Mouse (Mus musculus) cerebellum, postnatal 10 days (tissue): ENCODE measurements around the gene Prss22.
"Not testable (repeated sequence)": the region's sequence is repeated elsewhere in the genome, so short reads cannot be mapped to it uniquely, and the experiment has no call there.

Experiments
- DNase-seq, 2 experiments: peaks; one replicate each; pipeline ENCODE4 v3.0.0; 2021; ENCODE audit warnings: mixed read lengths in 2 of 2

Gene Prss22

DNA sequence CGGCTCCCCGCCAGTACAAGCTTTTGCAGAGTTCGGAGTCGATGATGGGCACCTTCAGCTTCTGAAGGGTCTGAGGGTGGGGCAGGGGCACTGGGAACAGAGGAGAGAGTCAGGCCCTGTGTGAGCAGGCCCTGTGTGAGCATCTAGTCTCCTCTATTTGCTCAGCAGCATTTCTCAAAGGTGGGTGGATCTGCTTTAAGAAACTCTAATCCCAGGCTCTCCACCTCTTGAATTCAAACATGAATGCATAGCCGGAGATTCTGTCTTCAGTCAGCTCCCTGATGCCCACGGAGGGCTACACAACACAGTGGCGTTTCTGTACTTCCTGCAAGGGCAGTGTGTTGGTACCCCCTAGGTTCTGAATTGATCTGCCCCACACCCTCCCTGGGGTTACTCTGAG, 3.2 kb downstream of the Prss22 start:
- no peak for DNase-seq

DNA sequence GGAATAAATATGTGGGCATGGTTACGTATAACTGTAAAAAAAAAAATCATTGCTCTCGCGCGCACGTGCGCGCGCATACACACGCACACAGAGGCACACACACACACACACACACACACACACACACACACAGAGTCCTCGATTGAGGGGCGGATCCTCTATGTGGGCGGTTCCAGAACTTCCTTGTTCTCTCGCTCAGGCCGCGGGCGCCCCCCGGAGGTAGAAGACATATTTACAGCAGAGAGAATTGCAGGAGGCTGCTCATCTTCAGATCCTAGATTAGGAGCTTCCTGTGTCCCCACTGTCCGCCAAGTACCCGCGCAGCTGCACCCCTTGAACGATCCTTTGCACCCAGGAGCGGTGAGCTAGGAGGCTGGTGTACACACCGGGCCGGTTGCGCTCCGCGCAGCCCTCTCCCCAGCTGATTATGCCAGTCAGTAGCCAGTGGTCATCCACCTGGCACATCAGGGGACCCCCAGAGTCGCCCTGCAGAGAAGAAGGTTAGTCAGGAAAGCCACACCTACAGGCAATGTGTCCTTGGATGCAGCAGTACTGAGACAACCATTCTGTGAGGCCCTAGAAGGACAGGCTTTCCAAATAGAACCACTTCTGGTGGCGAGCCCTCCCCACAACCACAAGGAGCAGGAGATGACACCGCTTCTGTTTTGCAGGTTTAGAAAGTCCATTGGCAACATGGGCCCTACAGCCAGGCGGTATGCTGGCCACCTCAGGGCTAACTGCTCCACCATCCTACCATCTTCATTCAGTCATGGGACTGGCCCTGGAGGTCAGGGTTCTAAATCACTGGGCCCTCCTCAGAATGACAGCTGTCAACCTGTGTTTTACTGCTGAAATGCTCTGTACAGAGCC, 4.1 kb downstream of the Prss22 start:
- peak; percentile 98 to 99 for DNase-seq

DNA sequence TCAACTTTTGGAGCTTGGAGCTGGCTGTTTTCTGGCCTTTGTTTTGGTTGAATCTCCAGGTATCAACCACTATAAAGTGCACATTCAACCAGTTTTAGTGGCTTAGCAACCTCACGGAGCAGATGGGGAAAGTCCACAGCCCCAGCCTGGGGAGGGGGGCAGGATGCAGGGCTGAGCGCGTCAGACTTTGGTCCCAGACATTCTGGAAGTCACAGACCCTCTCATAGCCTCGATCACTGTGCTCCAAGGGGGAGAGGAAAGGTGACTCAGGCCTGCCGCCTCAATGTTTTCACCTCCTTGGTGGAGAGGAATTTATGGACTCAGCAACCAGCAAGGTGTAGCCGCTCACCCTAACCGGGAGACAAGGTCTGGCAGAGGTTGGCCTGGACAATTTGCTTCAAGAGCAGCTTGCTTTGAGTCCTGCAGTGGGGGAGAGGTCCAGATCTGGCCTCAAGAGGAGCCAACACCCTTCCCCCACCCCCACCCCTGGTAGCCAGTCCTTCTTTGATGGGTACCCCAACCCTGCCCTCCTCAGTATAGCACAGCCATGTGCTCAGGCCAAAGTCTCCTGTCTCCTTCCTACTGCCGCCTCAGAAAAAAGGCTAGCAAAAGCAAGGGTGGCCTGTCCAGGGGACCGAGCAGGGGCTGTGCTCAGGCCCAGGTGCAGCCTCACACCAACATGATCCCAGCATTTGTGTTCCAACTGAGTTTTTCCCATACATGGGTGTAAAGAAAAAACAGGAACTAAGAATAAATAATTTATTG, 4.9 kb downstream of the Prss22 start:
- no peak for DNase-seq

DNA sequence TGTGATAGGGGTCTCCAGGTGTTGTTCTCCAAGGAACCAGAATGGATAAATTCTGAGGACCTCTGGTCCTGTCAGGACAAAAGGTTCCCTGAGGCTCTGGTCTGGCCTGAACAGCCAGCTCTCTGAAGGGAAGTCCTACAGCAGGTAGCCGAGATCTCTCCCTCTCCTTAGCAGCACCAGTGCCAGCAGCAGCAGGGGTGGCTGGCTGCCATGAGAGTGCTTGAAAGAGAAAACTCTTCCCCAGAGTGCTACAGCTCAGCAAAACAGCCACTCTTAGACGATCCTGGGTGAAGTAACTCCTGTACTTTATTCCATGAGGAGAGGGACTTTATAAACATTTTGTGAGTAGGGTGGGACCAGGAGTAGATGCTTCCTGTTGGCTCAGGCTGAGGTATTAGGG, 8.1 kb downstream of the Prss22 start:
- DNase-seq: peak in 1 of 2 experiments; percentile 37

DNA sequence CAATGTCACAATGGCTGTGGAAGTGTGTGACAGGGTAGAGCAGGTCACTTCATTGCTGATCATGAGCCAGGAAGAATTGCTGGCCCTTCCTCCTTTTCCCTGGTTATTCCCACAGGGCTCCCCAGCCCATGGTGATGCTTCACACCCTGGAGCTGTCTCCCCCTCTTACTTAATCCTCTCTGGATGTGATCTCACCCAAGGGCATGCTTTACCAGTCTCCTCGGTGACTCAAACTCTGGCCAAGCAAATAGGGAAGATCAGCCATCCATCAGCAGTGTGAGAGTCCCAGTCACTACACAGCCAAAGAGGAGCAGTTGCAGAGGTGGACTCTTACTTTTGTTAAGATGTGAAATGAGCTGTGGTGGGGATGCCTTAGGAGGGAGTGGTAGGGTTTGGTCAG, 12.9 kb downstream of the Prss22 start:
- DNase-seq: no peak

DNA sequence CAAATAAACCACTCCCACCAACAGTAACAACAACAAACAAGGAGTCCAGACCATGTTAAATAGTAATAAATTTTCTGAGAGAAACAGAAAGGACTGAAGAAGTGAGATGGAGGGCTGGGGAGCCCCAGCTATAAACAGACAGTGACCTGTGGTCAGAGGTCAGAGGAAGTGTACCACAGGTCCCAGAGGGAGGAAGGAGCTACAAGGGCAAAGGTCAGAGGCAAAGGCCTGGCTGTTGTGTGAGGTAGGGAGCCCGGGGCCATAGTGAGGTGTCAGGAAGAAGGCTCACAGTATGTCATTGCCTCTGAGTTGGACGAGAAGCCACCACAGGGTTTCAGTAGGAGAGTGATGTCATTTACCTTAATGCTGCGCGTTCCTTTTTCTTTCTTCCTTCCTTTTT, 15.0 kb downstream of the Prss22 start:
- no peak for DNase-seq

DNA sequence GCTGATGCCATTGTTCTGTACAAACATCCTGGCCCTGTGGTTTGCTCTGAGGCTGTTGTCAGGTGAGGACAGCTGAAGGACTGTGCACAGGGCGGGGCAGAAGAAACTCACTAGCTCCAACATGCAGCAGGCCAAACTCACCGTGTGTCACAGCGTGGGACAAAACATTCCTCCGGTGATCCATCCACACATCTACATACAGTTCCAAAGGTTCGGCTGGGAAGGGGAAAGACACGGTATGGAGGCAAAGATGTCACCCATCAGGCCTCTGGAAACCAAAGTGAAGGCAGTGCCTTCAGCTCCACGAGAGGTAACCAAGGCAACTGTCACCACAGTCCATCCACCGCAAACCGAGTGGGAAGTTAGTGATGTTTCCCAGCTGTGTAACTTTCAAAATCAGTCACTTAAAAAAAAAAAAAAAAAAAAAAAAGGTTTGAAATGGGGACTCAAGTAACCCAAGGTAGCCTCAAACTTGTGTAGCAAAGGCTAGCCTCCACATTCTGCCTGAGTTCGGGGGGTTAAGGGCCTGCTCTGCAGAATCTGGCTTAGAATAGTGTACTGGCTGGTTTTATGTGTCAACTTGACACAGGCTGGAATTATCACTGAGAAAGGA, 17.5 kb downstream of the Prss22 start, which contains the start of gene Prss30:
TSS of gene Prss30 (minus strand) at position 270 of the 613 bp plus-strand sequence.
- DNase-seq: no peak

DNA sequence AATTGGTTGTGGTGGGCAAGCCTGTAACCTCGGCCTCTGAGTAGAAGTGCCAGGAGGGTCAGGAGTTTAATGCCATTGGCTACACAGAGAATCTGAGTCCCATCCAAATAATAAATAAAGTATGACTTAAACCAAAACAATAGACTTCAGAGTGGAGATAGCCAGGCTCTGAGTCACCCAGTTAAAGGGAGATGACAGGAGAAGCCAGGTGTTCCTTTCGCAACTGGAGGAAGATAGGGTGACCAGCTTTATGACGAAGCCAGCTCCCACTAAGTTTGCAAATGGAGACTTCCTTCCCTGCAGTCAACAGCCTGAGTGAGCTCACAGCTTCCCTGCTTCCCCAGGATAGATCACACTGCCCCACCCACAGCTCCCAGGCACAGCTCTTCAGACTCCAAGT, 18.4 kb downstream of the Prss22 start:
- no peak for DNase-seq

DNA sequence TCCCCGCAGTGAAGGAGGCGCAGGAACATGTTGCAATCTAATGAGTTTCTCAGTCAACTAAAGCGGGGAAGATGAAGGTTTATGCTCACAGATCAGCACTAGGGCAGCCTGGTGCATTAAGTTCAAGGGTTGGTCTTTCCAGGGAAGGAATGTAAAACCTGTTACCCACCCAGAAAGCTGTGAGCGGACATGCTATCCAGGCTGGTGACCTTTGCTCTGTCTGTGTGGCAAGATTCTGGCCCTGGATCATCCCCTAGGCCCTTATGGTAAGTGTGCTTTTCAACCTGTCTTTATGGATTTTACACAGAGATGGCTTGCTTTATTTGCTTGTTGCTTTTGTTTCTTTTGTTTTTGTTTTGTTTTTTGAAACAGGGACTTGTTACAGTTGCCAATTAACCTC, 21.2 kb downstream of the Prss22 start:
- no peak for DNase-seq

DNA sequence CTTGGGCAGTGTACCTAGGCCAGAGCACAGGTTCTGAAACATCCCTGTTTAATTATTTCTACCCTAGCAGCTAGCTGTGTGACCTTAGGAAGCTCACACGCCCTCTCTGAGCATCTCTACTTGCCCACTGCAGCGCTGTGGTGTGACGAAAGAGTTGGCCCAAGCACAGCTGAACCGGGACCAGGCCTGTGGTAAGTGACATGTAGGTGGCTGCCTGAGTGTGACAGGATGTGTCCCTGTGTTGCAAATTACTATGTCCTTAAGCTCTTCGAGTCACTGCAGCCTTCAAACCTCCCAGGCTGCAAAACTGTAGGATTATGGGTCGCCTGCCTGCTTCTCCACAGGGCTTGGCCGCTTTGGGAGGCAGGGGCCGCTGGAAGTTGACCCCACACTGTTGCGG, 26.6 kb downstream of the Prss22 start:
- no peak for DNase-seq

DNA sequence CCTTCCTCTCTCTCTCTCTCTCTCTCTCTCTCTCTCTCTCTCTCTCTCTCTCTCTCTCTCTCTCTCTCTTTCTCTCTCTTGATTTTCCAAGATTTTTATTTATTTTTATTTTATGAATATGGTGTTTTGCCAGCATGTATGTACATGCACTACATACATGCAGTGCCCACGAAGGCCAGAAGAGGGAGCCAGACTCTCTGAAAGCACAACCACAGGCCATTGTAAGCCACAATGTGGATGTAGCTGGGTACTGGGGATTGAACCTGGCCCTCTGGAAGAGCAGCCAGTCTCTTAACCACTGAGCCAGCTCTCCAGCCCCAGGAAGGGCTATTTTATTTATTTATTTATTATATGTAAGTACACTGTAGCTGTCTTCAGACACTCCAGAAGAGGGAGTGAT, 28.7 kb downstream of the Prss22 start:
- DNase-seq: peak; percentile 87 to 91

DNA sequence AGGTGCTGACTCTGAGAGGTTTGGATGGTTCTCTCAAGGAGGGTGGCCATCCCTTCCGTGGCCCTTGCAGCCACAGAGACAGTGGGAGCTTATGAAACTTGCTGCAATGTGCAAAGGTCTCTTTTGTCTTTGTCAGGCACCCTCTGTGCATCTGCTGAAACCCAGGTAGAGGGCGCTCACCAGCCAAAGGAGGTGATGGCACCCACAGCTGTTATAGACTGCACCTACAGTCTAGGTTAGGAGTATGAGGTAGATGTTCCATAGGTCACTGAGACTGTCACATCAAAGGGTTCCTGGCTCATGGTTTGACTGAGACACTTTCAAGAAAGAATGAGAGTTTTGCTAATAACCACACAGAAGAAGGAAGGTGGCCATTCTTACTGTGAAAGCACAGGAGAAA, 29.1 kb downstream of the Prss22 start:
- no peak for DNase-seq

DNA sequence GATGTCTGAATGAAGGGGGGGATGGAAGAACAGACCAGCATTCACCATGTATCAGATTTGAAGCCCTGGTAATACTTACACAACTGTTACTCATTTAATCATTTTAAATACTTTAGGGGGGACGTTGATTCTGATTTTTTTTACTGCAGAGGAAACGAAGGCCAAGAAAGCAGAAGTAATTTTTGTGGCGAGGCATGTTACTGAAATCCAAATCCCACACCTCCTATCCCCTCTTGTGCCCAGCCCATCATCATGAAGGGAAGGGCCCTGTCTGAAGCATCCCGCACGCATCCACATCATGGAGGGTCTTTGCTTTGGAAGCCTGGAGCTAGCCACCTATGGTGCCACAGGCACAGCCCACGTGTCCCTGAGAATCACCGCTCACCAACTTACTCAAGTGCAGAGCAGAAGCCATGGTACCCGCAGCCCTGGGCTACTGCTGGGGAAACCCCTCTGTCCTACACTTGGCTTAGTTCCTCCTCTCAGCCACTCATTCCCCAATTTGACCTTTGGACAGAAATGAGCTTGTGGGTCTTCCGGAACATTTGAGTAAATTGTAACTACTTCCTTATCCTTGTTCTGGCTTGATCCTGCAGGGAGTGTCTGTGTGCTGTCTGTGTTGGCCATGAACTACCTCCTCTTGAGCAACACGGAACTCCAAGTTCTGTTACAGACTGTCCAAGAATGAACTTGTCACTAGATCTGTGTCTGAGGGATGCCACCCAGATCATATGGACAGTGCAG, 31.1 kb downstream of the Prss22 start:
- DNase-seq: no peak

DNA sequence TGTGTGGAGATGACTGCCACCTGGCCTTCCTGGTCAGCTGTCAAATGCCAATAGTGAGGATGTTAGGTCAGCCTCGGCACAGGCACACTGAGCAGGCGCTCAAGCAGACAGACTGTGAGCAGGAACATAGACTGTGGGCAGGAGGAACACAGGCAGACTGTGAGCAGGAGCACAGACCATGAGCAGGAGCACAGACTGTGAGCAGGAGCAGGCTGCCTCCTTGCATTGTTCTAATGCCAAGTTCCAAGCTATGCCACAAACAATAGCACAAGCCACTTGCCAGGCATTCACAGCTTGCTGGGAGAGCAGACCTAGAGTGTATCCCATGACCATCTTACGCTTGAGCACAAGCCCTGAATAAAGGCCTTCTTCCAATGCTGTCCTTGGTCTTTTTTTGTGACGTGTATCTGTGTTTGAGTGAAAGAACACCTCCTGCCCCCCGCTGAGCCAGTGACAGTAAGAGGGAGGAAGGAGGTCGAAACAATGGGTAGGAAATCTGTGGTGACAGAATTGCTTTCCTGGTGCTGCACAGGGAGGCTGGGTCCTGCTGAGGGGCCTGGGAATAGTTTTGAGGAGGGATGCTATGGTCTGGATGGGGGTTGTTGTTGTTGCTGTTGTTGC, 32.0 kb downstream of the Prss22 start:
- peak; percentile 31 to 34 for DNase-seq

DNA sequence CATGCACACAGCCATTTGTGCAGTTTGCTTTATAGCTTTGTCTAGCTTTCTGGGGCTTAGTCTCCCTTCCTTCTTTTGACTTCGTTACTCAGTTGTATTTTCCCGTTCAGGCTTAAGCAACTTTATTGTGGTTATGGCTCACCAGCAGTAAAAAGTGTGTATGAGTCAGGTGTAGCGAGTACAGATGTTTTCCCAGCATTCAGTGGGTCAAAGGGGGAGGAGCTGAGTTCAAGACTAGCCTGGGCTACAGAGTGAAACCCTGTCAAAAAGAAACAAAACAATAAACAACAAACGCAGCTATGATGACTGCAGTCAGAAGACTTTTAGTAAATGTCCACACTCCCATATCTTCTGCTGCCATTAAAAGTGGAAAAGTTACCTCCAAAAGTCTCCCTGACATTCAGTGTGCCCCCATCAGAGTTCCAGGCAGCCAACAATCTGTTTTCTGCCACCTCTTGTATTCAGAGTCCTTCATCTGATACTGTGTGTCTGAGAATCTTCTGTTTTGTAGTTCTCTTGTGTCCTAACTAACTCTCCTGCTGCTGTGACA, 36.3 kb downstream of the Prss22 start:
- no peak for DNase-seq

DNA sequence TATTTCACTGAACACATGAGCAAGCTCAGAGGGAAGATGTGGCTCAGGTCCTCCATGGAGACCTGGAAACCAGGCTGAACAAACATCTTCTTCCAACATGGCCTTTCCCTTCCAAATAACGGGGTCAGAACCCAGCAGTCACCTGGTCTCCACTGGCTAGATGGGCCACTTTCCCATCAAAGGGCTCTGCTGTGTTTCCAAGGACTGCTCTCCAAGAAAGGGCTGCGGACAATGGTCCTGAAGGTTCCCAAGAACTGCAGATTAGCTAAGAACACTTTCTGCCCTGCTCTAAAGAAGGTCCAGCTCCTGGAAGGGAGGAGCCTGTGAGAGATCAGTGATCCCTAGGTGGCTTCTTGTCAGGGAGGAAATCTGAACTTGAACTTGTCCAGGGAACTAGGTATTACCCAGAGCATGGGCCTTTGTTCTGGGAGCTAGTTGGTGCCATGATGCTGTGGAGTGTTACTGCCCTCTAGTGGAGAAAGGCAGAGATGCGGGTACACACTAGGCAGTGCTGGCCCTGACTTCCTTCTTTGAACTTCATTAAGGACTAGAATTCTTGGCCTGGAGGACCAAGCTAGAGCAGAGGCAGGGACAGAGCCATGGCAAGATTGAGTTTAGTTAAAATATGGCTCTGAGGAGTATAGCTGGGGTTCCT, 37.7 kb downstream of the Prss22 start:
- DNase-seq: peak; percentile 87 to 92

DNA sequence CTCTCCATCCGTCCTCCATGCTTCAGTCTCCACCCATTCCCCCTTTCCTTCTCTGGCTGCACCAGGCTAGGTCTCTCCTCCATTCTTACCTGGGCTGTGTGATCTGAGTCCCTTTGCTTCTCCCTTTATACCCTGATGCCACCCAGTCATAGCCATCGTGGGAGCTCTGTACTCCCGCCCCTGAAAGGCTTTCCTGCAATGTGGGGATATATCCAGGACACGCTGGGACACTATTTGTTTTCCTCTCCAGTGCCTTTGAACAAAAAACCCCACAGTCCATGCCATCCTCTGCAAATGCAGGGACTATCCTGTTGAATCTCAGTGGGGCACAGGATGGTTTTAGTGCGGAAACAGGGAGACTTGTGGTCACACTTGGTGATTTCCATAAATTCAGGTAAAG, 42.7 kb downstream of the Prss22 start, which contains the start of gene Sbpl:
TSS of gene Sbpl (minus strand) at position 101 of the 400 bp plus-strand sequence.
- no peak for DNase-seq

DNA sequence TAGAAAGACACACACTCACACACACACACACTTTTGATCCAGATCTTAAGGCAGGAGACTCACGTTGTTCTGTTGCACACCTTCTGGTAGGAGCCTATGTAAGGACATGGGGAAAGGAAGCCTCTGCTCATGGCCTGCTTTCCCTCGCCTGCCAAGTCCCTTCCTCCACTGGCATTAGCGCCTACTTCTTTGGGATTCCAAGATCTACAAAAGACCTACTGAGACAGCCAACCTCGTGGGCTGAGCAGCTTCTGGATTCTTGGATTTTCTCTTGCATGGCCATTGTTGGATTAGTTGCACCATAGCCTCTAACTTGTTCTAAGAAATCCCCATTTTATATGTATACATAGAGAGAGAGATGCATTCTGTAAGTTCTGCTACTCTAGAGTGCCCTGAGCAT, 47.1 kb downstream of the Prss22 start:
- not testable (repeated sequence) for DNase-seq

DNA sequence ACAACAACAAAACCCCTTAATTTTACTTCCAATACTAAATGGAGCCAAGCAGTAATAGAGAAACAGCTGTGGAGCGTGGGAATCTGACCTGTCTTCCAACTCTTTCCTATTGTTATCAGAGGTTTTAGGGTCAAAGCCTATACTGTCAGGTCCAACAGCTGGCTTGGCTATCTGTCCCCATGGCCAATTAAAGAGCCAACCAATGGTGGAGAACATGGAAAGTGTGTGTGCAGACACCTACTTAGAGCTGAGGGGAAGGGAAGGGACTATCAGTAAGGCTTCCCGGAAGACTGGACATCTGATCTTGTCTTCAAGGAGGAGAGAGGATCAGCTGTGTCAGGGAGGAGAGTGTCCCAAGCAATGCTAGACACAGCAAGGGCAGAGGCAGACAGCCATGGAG, 48.8 kb downstream of the Prss22 start:
- no peak for DNase-seq

DNA sequence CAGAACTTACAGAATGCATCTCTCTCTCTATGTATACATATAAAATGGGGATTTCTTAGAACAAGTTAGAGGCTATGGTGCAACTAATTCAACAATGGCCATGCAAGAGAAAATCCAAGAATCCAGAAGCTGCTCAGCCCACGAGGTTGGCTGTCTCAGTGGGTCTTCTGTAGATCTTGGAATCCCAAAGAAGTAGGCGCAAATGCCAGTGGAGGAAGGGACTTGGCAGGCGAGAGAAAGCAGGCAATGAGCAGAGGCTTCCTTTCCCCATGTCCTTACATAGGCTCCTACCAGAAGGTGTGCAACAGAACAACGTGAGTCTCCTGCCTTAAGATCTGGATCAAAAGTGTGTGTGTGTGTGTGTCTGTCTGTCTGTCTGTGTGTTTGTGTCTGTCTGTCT, 50.4 kb downstream of the Prss22 start:
- not testable (repeated sequence) for DNase-seq
